Mouse (Mus musculus) MEL (cell line): Measurements from ENCODE around the gene Pde4b.

Experiments
- CTCF ChIP-seq, 3 experiments: IDR thresholded peaks in 2 of 3; conservative IDR thresholded peaks in 1 of 3; 2 replicates each; pipeline ENCODE4 v1.5.1; 2011 to 2012; ENCODE audit warnings: low read length in 3 of 3, low read depth in 2 of 3, mild to moderate bottlenecking in 2 of 3, improper control_type of control experiment in 1 of 3, inconsistent platforms in 1 of 3, mixed read lengths in 1 of 3, moderate library complexity in 1 of 3; ENCODE audit not compliant: control insufficient read depth in 1 of 3, insufficient read depth in 1 of 3, poor library complexity in 1 of 3, severe bottlenecking in 1 of 3
- EP300 ChIP-seq, 2 experiments: IDR thresholded peaks; 2 replicates each; pipeline ENCODE4 v1.6.1; 2011; ENCODE audit warnings: improper control_type of control experiment in 2 of 2, low read length in 2 of 2, low read depth in 1 of 2, mild to moderate bottlenecking in 1 of 2
- GABPA ChIP-seq: IDR thresholded peaks from 2 replicates; pipeline ENCODE4 v1.6.1; 2012; ENCODE audit warnings: low read depth, mild to moderate bottlenecking, inconsistent platforms, low read length, improper control_type of control experiment, moderate library complexity
- POLR2A ChIP-seq, 2 experiments: IDR thresholded peaks; 2 replicates each; pipeline ENCODE4 v1.6.1; 2011 to 2012; ENCODE audit warnings: low read length in 2 of 2, mild to moderate bottlenecking in 2 of 2, control low read depth in 1 of 2, improper control_type of control experiment in 1 of 2, low read depth in 1 of 2, moderate library complexity in 1 of 2; ENCODE audit not compliant: control insufficient read depth in 1 of 2, insufficient read depth in 1 of 2, poor library complexity in 1 of 2
- TCF12 ChIP-seq: IDR thresholded peaks from 2 replicates; pipeline ENCODE4 v1.6.1; 2014; ENCODE audit warnings: low read depth, mild to moderate bottlenecking, inconsistent platforms, low read length, improper control_type of control experiment, moderate library complexity

- TF ChIP-seq EP300 (IDR thresholded peaks at IDR 0.05; ENCODE audit: low read depth in 1 of 2, low read length in 2 of 2) (no peak), CTCF (IDR thresholded peaks at IDR 0.05 in 2 of 3, conservative IDR thresholded peaks at IDR 0.05 in 1 of 3; ENCODE audit: control insufficient read depth in 1 of 3, insufficient read depth in 1 of 3, low read depth in 2 of 3, low read length in 3 of 3, poor library complexity in 1 of 3, severe bottlenecking in 1 of 3) (no peak), POLR2A (IDR thresholded peaks at IDR 0.05; ENCODE audit: control insufficient read depth in 1 of 2, insufficient read depth in 1 of 2, low read depth in 1 of 2, low read length in 2 of 2, poor library complexity in 1 of 2) (no peak), GABPA (no peak), TCF12 (no peak)
Measured at GRCm38 (mm10) chr4:102069314-102069713, 18.0 kb upstream of the Pde4b start.
